Comparison of ENCODE assay signal across 8 mouse cellular contexts in genomic region chr13:112099953-112100591, GRCm38 (mm10).
A peak's percentile ranks its signal among the peaks of the same experiment; 100 is the strongest.
DNase-seq lines count a peak whose midpoint lies in the region; ATAC-seq lines count a peak whose summit lies in the region.

No protein-coding gene starts in this region.

- H3K27ac ChIP-seq in embryonic facial prominence, embryonic 11.5 days (replicated peaks; ENCODE audit: low read depth, low read length), result no peak overlapping the region
- H3K27ac ChIP-seq in intestine, embryonic 14.5 days (ENCODE audit: low read depth), result peak overlapping the region; percentile 90
- no peak overlapping the region for H3K27ac ChIP-seq in midbrain, embryonic 12.5 days (replicated peaks)

- H3K9ac ChIP-seq in embryonic facial prominence, embryonic 11.5 days (replicated peaks; ENCODE audit: low read length), result no peak overlapping the region; the same call in 1 of the 2 replicates
- H3K9ac ChIP-seq in intestine, embryonic 14.5 days (ENCODE audit: low read length), result peak overlapping the region; percentile 55
- peak overlapping the region; percentile 60; the same call in 1 of the 2 replicates for H3K9ac ChIP-seq in midbrain, embryonic 12.5 days (replicated peaks)

- peak overlapping the region; percentile 87 for H3K4me2 ChIP-seq in embryonic facial prominence, embryonic 11.5 days (ENCODE audit: low read depth, low read length)
- peak overlapping the region; percentile 91 for H3K4me2 ChIP-seq in intestine, embryonic 14.5 days (ENCODE audit: low read length)
- peak overlapping the region; percentile 78 for H3K4me2 ChIP-seq in midbrain, embryonic 12.5 days (replicated peaks)

- H3K9me3 ChIP-seq in embryonic facial prominence, embryonic 11.5 days (replicated peaks; ENCODE audit: control insufficient read depth, low read length), result no peaks in the 10 kb centered on the region
- H3K9me3 ChIP-seq in intestine, embryonic 14.5 days (ENCODE audit: control insufficient read depth, low read length), result no peaks in the 10 kb centered on the region
- no peaks in the 10 kb centered on the region for H3K9me3 ChIP-seq in midbrain, embryonic 12.5 days

- peak; percentile 17 for ATAC-seq in frontal cortex, adult (ENCODE audit: low TSS enrichment)
- ATAC-seq in embryonic facial prominence, embryonic 11.5 days (replicated peaks; ENCODE audit: insufficient number of reproducible peaks, low FRiP score, low TSS enrichment, low read depth), result no peak
- ATAC-seq in intestine, embryonic 14.5 days (replicated peaks; ENCODE audit: low FRiP score, low TSS enrichment, low read depth), result peak; percentile 37
- ATAC-seq in midbrain, embryonic 12.5 days (ENCODE audit: low FRiP score, low read depth), result peak; percentile 31

- no peak for DNase-seq in frontal cortex, postnatal 36 days (ENCODE audit: low spot score in 2 of 2)
- DNase-seq in embryonic facial prominence, embryonic 11.5 days (ENCODE audit: low spot score), result no peak
- no peak for DNase-seq in intestine, embryonic 14.5 days (ENCODE audit: low spot score)
- DNase-seq in adrenal gland, postnatal 25 days, result no peak
- no peak for DNase-seq in cerebellum, postnatal 14 days
- no peak for DNase-seq in urinary bladder, adult 2 months (ENCODE audit: low spot score)

- no peaks in the 10 kb centered on the region for H3K27me3 ChIP-seq in embryonic facial prominence, embryonic 11.5 days (ENCODE audit: control insufficient read depth, insufficient read depth, low read length)
- H3K27me3 ChIP-seq in intestine, embryonic 14.5 days (replicated peaks; ENCODE audit: control insufficient read depth, insufficient read depth, low read length), result no peaks in the 10 kb centered on the region
- H3K27me3 ChIP-seq in midbrain, embryonic 12.5 days, result no peaks in the 10 kb centered on the region

- H3K36me3 ChIP-seq in embryonic facial prominence, embryonic 11.5 days (replicated peaks; ENCODE audit: control insufficient read depth, insufficient read depth, low read depth, low read length), result no peaks in the 10 kb centered on the region
- no peaks in the 10 kb centered on the region for H3K36me3 ChIP-seq in intestine, embryonic 14.5 days (ENCODE audit: control insufficient read depth, insufficient read depth, low read length)
- no peaks in the 10 kb centered on the region for H3K36me3 ChIP-seq in midbrain, embryonic 12.5 days

- 34% methylated on average over 7 of the region's 7 CpGs for WGBS in embryonic facial prominence, embryonic 11.5 days
- 30% methylated on average over 7 of the region's 7 CpGs for WGBS in intestine, embryonic 14.5 days
- WGBS in midbrain, embryonic 12.5 days, result 37% methylated on average over 7 of the region's 7 CpGs

- peaks cover 4% of the 10 kb centered on the region; the same call in 1 of the 2 replicates for H3K4me1 ChIP-seq in embryonic facial prominence, embryonic 11.5 days (ENCODE audit: control insufficient read depth, insufficient read depth, low read length)
- H3K4me1 ChIP-seq in intestine, embryonic 14.5 days (replicated peaks; ENCODE audit: control insufficient read depth, insufficient read depth, low read length), result peaks cover 2% of the 10 kb centered on the region; the same call in 1 of the 2 replicates
- peaks cover 12% of the 10 kb centered on the region for H3K4me1 ChIP-seq in midbrain, embryonic 12.5 days

- H3K4me3 ChIP-seq in embryonic facial prominence, embryonic 11.5 days (ENCODE audit: low read depth, low read length), result peak overlapping the region; percentile 41
- peak overlapping the region; percentile 48 for H3K4me3 ChIP-seq in intestine, embryonic 14.5 days (ENCODE audit: low read depth, low read length)
- H3K4me3 ChIP-seq in midbrain, embryonic 12.5 days, result peak overlapping the region; percentile 51
